Mouse (Mus musculus) spleen, adult 2 months (tissue): ENCODE measurements around the gene Csn3. TPM values are rescaled to one million over a fixed set of nuclear protein-coding genes. Genes with fewer than 3 reads are reported as not detected.

Experiments used
- DNase-seq, 2 experiments: peaks; one replicate each; pipeline versions ENCODE4 v3.0.0 to v3.0.0-alpha.2; 2012 to 2021; ENCODE audit warnings: low spot score in 2 of 2, low read depth in 1 of 2
- H3K27ac ChIP-seq: fragments of 200-500 bp; 2 replicates; pipeline ENCODE4 v1.5.1; 2012; ENCODE audit warnings: low read length, inconsistent platforms; ENCODE audit not compliant: insufficient read depth
- H3K27me3 ChIP-seq: fragments of 200-500 bp; 2 replicates; pipeline ENCODE4 v1.6.1; 2012; ENCODE audit warnings: mild to moderate bottlenecking, moderate library complexity, low read length, inconsistent platforms; ENCODE audit not compliant: control insufficient read depth, insufficient read depth
- H3K36me3 ChIP-seq: fragments of 200-500 bp; 2 replicates; pipeline ENCODE4 v1.6.1; 2012; ENCODE audit warnings: mild to moderate bottlenecking, low read length, inconsistent platforms; ENCODE audit not compliant: control insufficient read depth, insufficient read depth
- H3K4me1 ChIP-seq: fragments of 200-500 bp; 2 replicates; pipeline ENCODE4 v1.6.1; 2011; ENCODE audit warnings: inconsistent platforms; ENCODE audit not compliant: control insufficient read depth, insufficient read depth, insufficient read length
- H3K4me3 ChIP-seq: fragments of 200-500 bp; 2 replicates; pipeline ENCODE4 v1.5.1; 2011; ENCODE audit warnings: mild to moderate bottlenecking, inconsistent platforms; ENCODE audit not compliant: insufficient read depth, insufficient read length; ENCODE audit errors: extremely low read depth
- CTCF ChIP-seq: fragments of 200-500 bp; IDR thresholded peaks from 2 replicates; pipeline ENCODE4 v1.5.1; 2011; ENCODE audit warnings: mild to moderate bottlenecking, inconsistent platforms; ENCODE audit not compliant: insufficient read depth, insufficient read length, insufficient replicate concordance; ENCODE audit errors: extremely low read depth
- POLR2A ChIP-seq: fragments of 200-500 bp; IDR thresholded peaks from 2 replicates; pipeline ENCODE4 v1.6.1; 2011; ENCODE audit warnings: low read depth, low read length, inconsistent platforms
- WGBS: fragments of 180-500 bp; shearing (Covaris S2); methylation state at CpG from one replicate; pipeline ENCODE4 v1.1.7; 2018; 5-methylcytosine and 5-hydroxymethylcytosine counted together
- polyA plus RNA-seq: library from polyadenylated mRNA; depleted of rRNA; stranded (reverse); fragments of >200 nt; gene quantifications from 2 replicates; pipeline ENCODE4 v1.2.3, GENCODE M21; 2012; rRNA removed

The Csn3 gene
- polyA plus RNA-seq, 1 experiment = not detected

GRCm38 (mm10) chr5:87979139-87979538 lies 53.8 kb downstream of the Csn3 start, which contains the start of gene Cabs1:
Gene Cabs1 (plus strand): TSS chr5:87979439.
- H3K4me3 ChIP-seq = no peak within 1 kb of the TSS
- no peak for DNase-seq
- H3K36me3 ChIP-seq = no peaks in the 10 kb centered on the region
- 77% methylated on average over 3 of the region's 3 CpGs for WGBS
- no peaks in the 10 kb centered on the region for H3K4me1 ChIP-seq
- H3K27ac ChIP-seq = no peak within 1 kb of the TSS
- TF ChIP-seq POLR2A = no peak
- TF ChIP-seq CTCF = no peak
- no peaks in the 10 kb centered on the region for H3K27me3 ChIP-seq

Other genes with a start within 250 kb of the Csn3 start
- 0.11 TPM in 1 of 2 replicates, not detected in the other for gene Csn2, start 225.9 kb upstream of the Csn3 start, polyA plus RNA-seq
- not detected in 2 replicates for gene Csn1s2a, start 151.0 kb upstream of the Csn3 start, polyA plus RNA-seq
- gene Csn1s2b, start 117.5 kb upstream of the Csn3 start, polyA plus RNA-seq = not detected in 2 replicates
- gene Prr27, start 99.9 kb upstream of the Csn3 start, polyA plus RNA-seq = not detected in 2 replicates
- not detected in 2 replicates for gene Odam, start 40.5 kb upstream of the Csn3 start, polyA plus RNA-seq
- gene 2310003L06Rik, start 43.9 kb downstream of the Csn3 start, polyA plus RNA-seq = not detected in 2 replicates
- gene Gm28434, start 43.9 kb downstream of the Csn3 start, polyA plus RNA-seq = not detected in 2 replicates
- gene Cabs1, start 53.9 kb downstream of the Csn3 start, polyA plus RNA-seq = not detected in 2 replicates
- gene Smr3a, start 77.0 kb downstream of the Csn3 start, polyA plus RNA-seq = not detected in 2 replicates
- gene Smr2, start 161.0 kb downstream of the Csn3 start, polyA plus RNA-seq = not detected in 2 replicates
- gene Gm11116, start 186.0 kb downstream of the Csn3 start, polyA plus RNA-seq = not detected in 2 replicates
- not detected in 2 replicates for gene Gm11115, start 228.5 kb downstream of the Csn3 start, polyA plus RNA-seq